Mouse (Mus musculus): ENCODE measurements around the gene Dmwd.
A peak's percentile ranks its signal among the peaks of the same experiment; 100 is the strongest.

GRCm38 (mm10) chr7:19097217-19097616 is 21.2 kb downstream of the Dmwd start:
- 0 out of 2 replicates have a peak, but pooled peaks have one; percentile 22 for TF ChIP-seq POLR2A (IDR thresholded peaks at IDR 0.05; ENCODE audit: insufficient read depth, low read depth, low read length)
- no peak for TF ChIP-seq CTCF (IDR thresholded peaks at IDR 0.05)
